In the genomic region with DNA sequence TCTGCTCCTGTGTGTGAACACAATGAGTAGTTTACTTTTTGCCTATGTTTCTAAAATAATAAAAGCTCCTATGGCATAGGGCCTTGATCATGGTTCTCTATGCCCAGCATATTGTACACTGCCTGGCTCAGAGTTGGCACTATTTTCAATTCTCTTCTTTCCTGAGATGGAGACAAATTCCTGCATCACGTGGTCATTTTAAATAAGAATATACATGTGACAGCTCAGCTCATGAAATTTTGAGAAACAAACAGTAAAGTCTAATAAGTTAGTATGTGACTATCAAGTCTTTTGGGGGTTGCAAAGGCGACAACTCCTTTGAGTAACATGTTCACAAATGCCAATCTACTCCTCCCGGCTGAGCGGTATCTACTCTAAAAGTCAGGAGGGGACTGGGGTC, we compare ENCODE assay signal across 7 mouse cellular contexts. TPM values are rescaled to one million over a fixed set of nuclear protein-coding genes. Genes with fewer than 3 reads are reported as not detected.
DNase-seq lines count a peak whose midpoint lies in the region; ATAC-seq and TF ChIP-seq lines count a peak whose summit lies in the region.

No protein-coding gene starts in this region.

- H3K9ac ChIP-seq in lung, postnatal 0 days (replicated peaks; ENCODE audit: low read depth), result peak overlapping the region; percentile 80
- peak overlapping the region; percentile 83 for H3K9ac ChIP-seq in limb, embryonic 11.5 days (ENCODE audit: low read length)
- H3K9ac ChIP-seq in stomach, embryonic 14.5 days (replicated peaks; ENCODE audit: low read depth, low read length), result peak overlapping the region; percentile 78

- peak overlapping the region; percentile 61 for H3K4me2 ChIP-seq in lung, postnatal 0 days (replicated peaks; ENCODE audit: low read depth, low read length)
- H3K4me2 ChIP-seq in limb, embryonic 11.5 days (ENCODE audit: low read depth, severe bottlenecking), result peak overlapping the region; percentile 71
- H3K4me2 ChIP-seq in stomach, embryonic 14.5 days (replicated peaks; ENCODE audit: low read depth, low read length), result peak overlapping the region; percentile 82

- no peak for TF ChIP-seq EP300 in lung, postnatal 0 days (IDR thresholded peaks at IDR 0.05)

- no peak for TF ChIP-seq CTCF in lung, postnatal 0 days (IDR thresholded peaks at IDR 0.05)
- TF ChIP-seq CTCF in embryonic fibroblast, embryonic 13.5 days (IDR thresholded peaks at IDR 0.05; ENCODE audit: borderline replicate concordance, insufficient read depth, low read length), result no peak

- H3K36me3 ChIP-seq in lung, postnatal 0 days (ENCODE audit: insufficient read depth, low read length), result peaks cover 12% of the 10 kb centered on the region
- H3K36me3 ChIP-seq in limb, embryonic 11.5 days (ENCODE audit: control insufficient read depth, insufficient read depth, low read length), result peaks cover 6% of the 10 kb centered on the region
- peaks cover 32% of the 10 kb centered on the region; the same call in 1 of the 2 replicates for H3K36me3 ChIP-seq in stomach, embryonic 14.5 days (ENCODE audit: control insufficient read depth, insufficient read depth, low read length)

- peak overlapping the region; percentile 98 for H3K27ac ChIP-seq in lung, postnatal 0 days (ENCODE audit: low read length)
- peak overlapping the region; percentile 85 for H3K27ac ChIP-seq in embryonic fibroblast, embryonic 13.5 days (ENCODE audit: insufficient read depth, low read length)
- H3K27ac ChIP-seq in limb, embryonic 11.5 days (replicated peaks; ENCODE audit: low read depth, low read length), result peak overlapping the region; percentile 51; the same call in 1 of the 2 replicates
- H3K27ac ChIP-seq in stomach, embryonic 14.5 days (ENCODE audit: low read length), result peak overlapping the region; percentile 85

- H3K27me3 ChIP-seq in lung, postnatal 0 days (replicated peaks; ENCODE audit: insufficient read depth, low read length), result no peaks in the 10 kb centered on the region
- no peaks in the 10 kb centered on the region for H3K27me3 ChIP-seq in limb, embryonic 11.5 days (ENCODE audit: control insufficient read depth, insufficient read depth, low read length)
- H3K27me3 ChIP-seq in stomach, embryonic 14.5 days (ENCODE audit: control insufficient read depth, insufficient read depth, low read length), result no peaks in the 10 kb centered on the region

- no peak for ATAC-seq in lung, postnatal 0 days
- no peak for ATAC-seq in limb, embryonic 11.5 days (ENCODE audit: insufficient number of reproducible peaks, low FRiP score, low TSS enrichment, low read depth)
- no peak for ATAC-seq in stomach, embryonic 14.5 days (ENCODE audit: insufficient number of reproducible peaks, insufficient read depth, low FRiP score, low read depth)

- no peak for TF ChIP-seq POLR2A in embryonic fibroblast, embryonic 13.5 days (IDR thresholded peaks at IDR 0.05; ENCODE audit: low read depth, low read length)

- WGBS in lung, postnatal 0 days, result 0% methylated on average over 4 of the region's 4 CpGs
- 2% methylated on average over 4 of the region's 4 CpGs for WGBS in limb, embryonic 11.5 days
- 0% methylated on average over 4 of the region's 4 CpGs for WGBS in stomach, embryonic 14.5 days

- peak; percentile 18 for DNase-seq in lung, postnatal 0 days (ENCODE audit: low spot score)
- DNase-seq in lung, postnatal 36 days, result no peak
- no peak for DNase-seq in limb, embryonic 11.5 days (ENCODE audit: low spot score)
- no peak for DNase-seq in adrenal gland, postnatal 10 days
- no peak for DNase-seq in frontal cortex, postnatal 14 days (ENCODE audit: low spot score in 2 of 2)

- H3K4me1 ChIP-seq in lung, postnatal 0 days (ENCODE audit: insufficient read depth, low read depth, low read length), result peaks cover 8% of the 10 kb centered on the region; the same call in 1 of the 2 replicates
- H3K4me1 ChIP-seq in embryonic fibroblast, embryonic 13.5 days (ENCODE audit: control insufficient read depth, insufficient read depth, low read length), result peaks cover 3% of the 10 kb centered on the region; the same call in 1 of the 2 replicates
- peaks cover 4% of the 10 kb centered on the region for H3K4me1 ChIP-seq in limb, embryonic 11.5 days (ENCODE audit: control insufficient read depth, insufficient read depth, low read length)
- peaks cover 10% of the 10 kb centered on the region for H3K4me1 ChIP-seq in stomach, embryonic 14.5 days (ENCODE audit: control insufficient read depth, insufficient read depth, low read length)

- no peaks in the 10 kb centered on the region for H3K9me3 ChIP-seq in lung, postnatal 0 days (ENCODE audit: low read length)
- no peaks in the 10 kb centered on the region for H3K9me3 ChIP-seq in limb, embryonic 11.5 days (ENCODE audit: control insufficient read depth, low read length)
- H3K9me3 ChIP-seq in stomach, embryonic 14.5 days (ENCODE audit: control insufficient read depth, low read depth, low read length), result no peaks in the 10 kb centered on the region

- peak overlapping the region; percentile 74 for H3K4me3 ChIP-seq in lung, postnatal 0 days (ENCODE audit: low read depth, low read length)
- H3K4me3 ChIP-seq in embryonic fibroblast, embryonic 13.5 days (ENCODE audit: insufficient read depth, low read length), result peak overlapping the region; percentile 60
- H3K4me3 ChIP-seq in limb, embryonic 11.5 days (ENCODE audit: low read depth, low read length), result peak overlapping the region; percentile 79
- H3K4me3 ChIP-seq in stomach, embryonic 14.5 days (ENCODE audit: low read depth, low read length), result peak overlapping the region; percentile 84

RNA-seq across cellular contexts. Expression of gene Mrrf, which starts 0.3 kb away (rescaled TPM):
- polyA plus RNA-seq in lung, postnatal 0 days (2015; fragmentation: Nextera tagmentation; extraction: Ambion mirVana), result 24.2 and 27.2 TPM in 2 replicates
- 28.6 and 34.4 TPM in 2 replicates for polyA plus RNA-seq in embryonic fibroblast, embryonic 13.5 days (2011; ENCODE audit: insufficient read length, low read depth, missing spikeins)
- polyA plus RNA-seq in limb, embryonic 11.5 days (2014; fragmentation: Nextera tagmentation; extraction: Ambion mirVana), result 26.5 and 31.1 TPM in 2 replicates
- 33.8 and 42.6 TPM in 2 replicates for polyA plus RNA-seq in stomach, embryonic 14.5 days (2014; fragmentation: Nextera tagmentation; extraction: Ambion mirVana)
- 10 to 100 TPM; 21.4 to 25.7 TPM for total RNA-seq in adrenal gland, postnatal 10 days (2021)

RNA-seq across cellular contexts. Expression of gene Rbm18, which starts 0.7 kb away (rescaled TPM):
- 60.5 and 64.2 TPM in 2 replicates for polyA plus RNA-seq in lung, postnatal 0 days (2015; fragmentation: Nextera tagmentation; extraction: Ambion mirVana)
- polyA plus RNA-seq in embryonic fibroblast, embryonic 13.5 days (2011; ENCODE audit: insufficient read length, low read depth, missing spikeins), result 54.1 and 60.4 TPM in 2 replicates
- 88.5 and 92.6 TPM in 2 replicates for polyA plus RNA-seq in limb, embryonic 11.5 days (2014; fragmentation: Nextera tagmentation; extraction: Ambion mirVana)
- 78.4 and 78.7 TPM in 2 replicates for polyA plus RNA-seq in stomach, embryonic 14.5 days (2014; fragmentation: Nextera tagmentation; extraction: Ambion mirVana)
- total RNA-seq in adrenal gland, postnatal 10 days (2021), result 10 to 100 TPM; 27.1 to 27.6 TPM

RNA-seq across cellular contexts. Expression of gene Lhx6, which starts 30.7 kb away (rescaled TPM):
- polyA plus RNA-seq in lung, postnatal 0 days (2015; fragmentation: Nextera tagmentation; extraction: Ambion mirVana), result 1.7 and 2.0 TPM in 2 replicates
- 1.3 and 1.8 TPM in 2 replicates for polyA plus RNA-seq in embryonic fibroblast, embryonic 13.5 days (2011; ENCODE audit: insufficient read length, low read depth, missing spikeins)
- 0.62 and 0.83 TPM in 2 replicates for polyA plus RNA-seq in limb, embryonic 11.5 days (2014; fragmentation: Nextera tagmentation; extraction: Ambion mirVana)
- polyA plus RNA-seq in stomach, embryonic 14.5 days (2014; fragmentation: Nextera tagmentation; extraction: Ambion mirVana), result 0.87 and 1.5 TPM in 2 replicates
- total RNA-seq in adrenal gland, postnatal 10 days (2021), result 1 to 10 TPM; 5.8 to 8.1 TPM
